In genomic region chr11:102738046-102738445, GRCm38 (mm10) we compare ENCODE assay signal across 25 mouse cellular contexts.
"Had no signal": no experiment of that assay in that cellular context is flagged by ENCODE, and none has a peak within 500 bp of the region (broad histone marks: within the 10 kb centered on the region; RNA-seq: fewer than 3 reads in every experiment).

No protein-coding gene starts in this region.

- H3K9me3 ChIP-seq: heart, embryonic 13.5 days; heart, embryonic 15.5 days; hindbrain, embryonic 13.5 days; hindbrain, embryonic 15.5 days; kidney, embryonic 15.5 days; limb, embryonic 13.5 days; limb, embryonic 15.5 days; liver, embryonic 12.5 days had no signal

- ATAC-seq: hindbrain, postnatal 0 days; intestine, embryonic 16.5 days; liver, embryonic 12.5 days had no signal

- H3K36me3 ChIP-seq: heart, embryonic 13.5 days; heart, embryonic 15.5 days; hindbrain, embryonic 13.5 days; hindbrain, embryonic 15.5 days; kidney, embryonic 15.5 days; limb, embryonic 13.5 days; limb, embryonic 15.5 days; liver, embryonic 12.5 days had no signal

- H3K27ac ChIP-seq: heart, adult 2 months; heart, embryonic 13.5 days; heart, embryonic 15.5 days; hindbrain, embryonic 13.5 days; hindbrain, embryonic 15.5 days; hindbrain, postnatal 0 days; kidney, embryonic 15.5 days; limb, embryonic 13.5 days; limb, embryonic 15.5 days; liver, embryonic 12.5 days; liver, embryonic 14.5 days had no signal

- DNase-seq: gastrocnemius, postnatal 14 days; gastrocnemius, postnatal 36 days; heart, adult 11 months; heart, adult 2 months; heart, postnatal 14 days; heart, postnatal 36 days; kidney, adult 11 months; kidney, adult 2 months; kidney, adult 9 months; kidney, postnatal 10 days; layer of hippocampus, adult 9-11 months; layer of hippocampus, postnatal 36 days; left cerebral cortex, postnatal 4 days had no signal

- H3K9ac ChIP-seq: heart, embryonic 13.5 days; heart, embryonic 15.5 days; hindbrain, embryonic 13.5 days; hindbrain, embryonic 15.5 days; kidney, embryonic 15.5 days; limb, embryonic 13.5 days; limb, embryonic 15.5 days; liver, embryonic 12.5 days; liver, embryonic 14.5 days had no signal

- H3K4me3 ChIP-seq: heart, adult 2 months; heart, embryonic 13.5 days; heart, embryonic 15.5 days; hindbrain, embryonic 13.5 days; hindbrain, embryonic 15.5 days; kidney, embryonic 15.5 days; limb, embryonic 13.5 days; limb, embryonic 15.5 days; liver, embryonic 12.5 days had no signal

- H3K4me2 ChIP-seq: heart, embryonic 11.5 days; heart, embryonic 13.5 days; heart, embryonic 15.5 days; hindbrain, embryonic 13.5 days; kidney, embryonic 15.5 days; limb, embryonic 13.5 days; limb, embryonic 15.5 days; liver, embryonic 12.5 days had no signal

- H3K27me3 ChIP-seq: hindbrain, embryonic 15.5 days had no signal
